ENCODE assay signal across 8 mouse cellular contexts in genomic region chr9:61375802-61376561, GRCm38 (mm10). TPM values are rescaled to one million over a fixed set of nuclear protein-coding genes. Genes with fewer than 3 reads are reported as not detected.
DNase-seq lines count a peak whose midpoint lies in the region; ATAC-seq and TF ChIP-seq lines count a peak whose summit lies in the region.

No protein-coding gene starts in this region.

- H3K9me3 ChIP-seq in embryonic facial prominence, embryonic 13.5 days, result no peaks in the 10 kb centered on the region
- no peaks in the 10 kb centered on the region for H3K9me3 ChIP-seq in intestine, embryonic 15.5 days
- H3K9me3 ChIP-seq in midbrain, postnatal 0 days (ENCODE audit: low read length), result no peaks in the 10 kb centered on the region

- no peak for TF ChIP-seq CTCF in liver, adult 2 months (IDR thresholded peaks at IDR 0.05; ENCODE audit: low read depth, low read length)
- no peak for TF ChIP-seq CTCF in midbrain, postnatal 0 days (IDR thresholded peaks at IDR 0.05)

- ATAC-seq in embryonic facial prominence, embryonic 13.5 days (ENCODE audit: insufficient number of reproducible peaks, insufficient read depth, low FRiP score, low TSS enrichment, low read depth), result no peak
- ATAC-seq in intestine, embryonic 15.5 days, result no peak
- ATAC-seq in midbrain, postnatal 0 days (ENCODE audit: low FRiP score), result no peak

- H3K4me3 ChIP-seq in liver, adult 2 months (ENCODE audit: insufficient read depth, low read depth, low read length), result no peak overlapping the region
- H3K4me3 ChIP-seq in embryonic facial prominence, embryonic 13.5 days, result peak overlapping the region; percentile 76
- no peak overlapping the region for H3K4me3 ChIP-seq in intestine, embryonic 15.5 days (replicated peaks)
- H3K4me3 ChIP-seq in midbrain, postnatal 0 days (ENCODE audit: low read depth, low read length), result peak overlapping the region; percentile 86

- peak overlapping the region; percentile 94 for H3K4me2 ChIP-seq in embryonic facial prominence, embryonic 13.5 days
- H3K4me2 ChIP-seq in intestine, embryonic 15.5 days (replicated peaks), result peak overlapping the region; percentile 38
- peak overlapping the region; percentile 92 for H3K4me2 ChIP-seq in midbrain, postnatal 0 days (ENCODE audit: low read depth, low read length, poor library complexity, severe bottlenecking)

- H3K27me3 ChIP-seq in liver, adult 2 months (ENCODE audit: control insufficient read depth, insufficient read depth, low read length), result no peaks in the 10 kb centered on the region
- H3K27me3 ChIP-seq in embryonic facial prominence, embryonic 13.5 days, result no peaks in the 10 kb centered on the region
- no peaks in the 10 kb centered on the region for H3K27me3 ChIP-seq in intestine, embryonic 15.5 days (replicated peaks)
- no peaks in the 10 kb centered on the region for H3K27me3 ChIP-seq in midbrain, postnatal 0 days (ENCODE audit: insufficient read depth, low read length)

- H3K36me3 ChIP-seq in liver, adult 2 months (ENCODE audit: control insufficient read depth, insufficient read depth, low read length), result no peaks in the 10 kb centered on the region
- H3K36me3 ChIP-seq in embryonic facial prominence, embryonic 13.5 days, result peaks cover 29% of the 10 kb centered on the region
- H3K36me3 ChIP-seq in intestine, embryonic 15.5 days, result peaks cover 3% of the 10 kb centered on the region; the same call in 1 of the 2 replicates
- H3K36me3 ChIP-seq in midbrain, postnatal 0 days (ENCODE audit: insufficient read depth, low read length), result no peaks in the 10 kb centered on the region

- H3K27ac ChIP-seq in liver, adult 2 months (replicated peaks; ENCODE audit: insufficient read depth, low read depth, low read length), result no peak overlapping the region
- no peak overlapping the region for H3K27ac ChIP-seq in embryonic facial prominence, embryonic 13.5 days
- H3K27ac ChIP-seq in intestine, embryonic 15.5 days, result no peak overlapping the region
- H3K27ac ChIP-seq in midbrain, postnatal 0 days (ENCODE audit: low read depth, low read length), result no peak overlapping the region

- peaks cover 28% of the 10 kb centered on the region for H3K4me1 ChIP-seq in liver, adult 2 months (ENCODE audit: control insufficient read depth, insufficient read depth, low read length)
- H3K4me1 ChIP-seq in embryonic facial prominence, embryonic 13.5 days, result peaks cover 77% of the 10 kb centered on the region
- H3K4me1 ChIP-seq in intestine, embryonic 15.5 days (replicated peaks), result peaks cover 74% of the 10 kb centered on the region
- H3K4me1 ChIP-seq in midbrain, postnatal 0 days (ENCODE audit: insufficient read depth, low read length), result peaks cover 54% of the 10 kb centered on the region

- peaks cover 19% of the 10 kb centered on the region; the same call in 1 of the 2 replicates for H3K79me2 ChIP-seq in liver, adult 2 months (ENCODE audit: control insufficient read depth, insufficient read depth, low read length)

- peak; percentile 79 for DNase-seq in liver, adult 2 months (ENCODE audit: extremely low read depth, low read depth, low spot score)
- DNase-seq in liver, result no peak
- no peak for DNase-seq in midbrain, postnatal 0 days (ENCODE audit: low spot score)
- DNase-seq in thymus, postnatal 36 days, result no peak
- no peak for DNase-seq in c-Kit-positive CD71-positive TER-119-positive erythroid progenitor cells, embryonic 14.5 days (ENCODE audit: low spot score)
- DNase-seq in frontal cortex, postnatal 10 days (ENCODE audit: low spot score in 2 of 2), result no peak

- 70% methylated on average over 11 of the region's 11 CpGs for WGBS in liver, adult 2 months
- WGBS in embryonic facial prominence, embryonic 13.5 days, result 30% methylated on average over 11 of the region's 11 CpGs
- 45% methylated on average over 11 of the region's 11 CpGs for WGBS in intestine, embryonic 15.5 days
- 28% methylated on average over 11 of the region's 11 CpGs for WGBS in midbrain, postnatal 0 days

- no peak overlapping the region for H3K9ac ChIP-seq in liver, adult 2 months (ENCODE audit: low read depth, low read length)
- H3K9ac ChIP-seq in embryonic facial prominence, embryonic 13.5 days, result peak overlapping the region; percentile 56
- H3K9ac ChIP-seq in intestine, embryonic 15.5 days, result no peak overlapping the region
- H3K9ac ChIP-seq in midbrain, postnatal 0 days (replicated peaks; ENCODE audit: low read length, poor library complexity, severe bottlenecking), result 0 out of 2 replicates have a peak overlapping the region, but pooled peaks have one; percentile 20

- no peak for TF ChIP-seq POLR2A in liver, adult 2 months (IDR thresholded peaks at IDR 0.05; ENCODE audit: extremely low read depth, insufficient read depth, low read length)

RNA-seq across cellular contexts. Expression of gene Tle3, which starts 3.8 kb away (rescaled TPM):
- 2.4 and 2.9 TPM in 2 replicates for total RNA-seq in liver, adult 2 months (2014; rRNA removed)
- polyA plus RNA-seq in liver, adult 2 months (2012; rRNA removed), result 9.7 and 14.8 TPM in 2 replicates
- polyA plus RNA-seq in embryonic facial prominence, embryonic 13.5 days (2015; fragmentation: Nextera tagmentation; extraction: Ambion mirVana), result 38.9 and 39.5 TPM in 2 replicates
- 18.6 and 20.3 TPM in 2 replicates for polyA plus RNA-seq in intestine, embryonic 15.5 days (2015; fragmentation: Nextera tagmentation; extraction: Ambion mirVana)
- 82.2 and 94.9 TPM in 2 replicates for total RNA-seq in midbrain, postnatal 0 days (2014; rRNA removed)
- polyA plus RNA-seq in midbrain, postnatal 0 days (2015; fragmentation: Nextera tagmentation; extraction: Ambion mirVana), result 20.2 and 21.8 TPM in 2 replicates

Comparison
In these comparisons a context has a peak if more than half of its experiments do, and no peak if none do; other contexts are left out.
1. H3K4me3 ChIP-seq: peak in embryonic facial prominence, embryonic 13.5 days (single experiment) and midbrain, postnatal 0 days (single experiment); none in liver, adult 2 months (single experiment) and intestine, embryonic 15.5 days (single experiment).
2. H3K9ac ChIP-seq: peak in embryonic facial prominence, embryonic 13.5 days (single experiment) and midbrain, postnatal 0 days (single experiment); none in liver, adult 2 months (single experiment) and intestine, embryonic 15.5 days (single experiment).
3. H3K4me2 ChIP-seq: peak in every context shown above with its lines; median percentile 94 in embryonic facial prominence, embryonic 13.5 days; 92 in midbrain, postnatal 0 days; 38 in intestine, embryonic 15.5 days.